Mouse (Mus musculus): ENCODE measurements around the gene Gab1.

Gab1 gene

GRCm38 (mm10) chr8:80845284-80845683 lies 35.0 kb downstream of the Gab1 start:
- no peak for DNase-seq (ENCODE audit: low spot score in 2 of 2)

GRCm38 (mm10) chr8:80843744-80844434 lies 36.4 kb downstream of the Gab1 start:
- DNase-seq (ENCODE audit: low spot score in 2 of 2): no peak

- no peak for DNase-seq (ENCODE audit: low spot score in 2 of 2)
Observed at GRCm38 (mm10) chr8:80842514-80842913, 37.8 kb downstream of the Gab1 start.

GRCm38 (mm10) chr8:80840090-80840489 lies 40.2 kb downstream of the Gab1 start:
- DNase-seq (ENCODE audit: low spot score in 2 of 2): no peak

- DNase-seq (ENCODE audit: low spot score in 2 of 2): no peak
Observed at GRCm38 (mm10) chr8:80838199-80838598, 42.1 kb downstream of the Gab1 start.

- no peak for DNase-seq (ENCODE audit: low spot score in 2 of 2)
Observed at GRCm38 (mm10) chr8:80835401-80835800, 44.9 kb downstream of the Gab1 start.

- DNase-seq (ENCODE audit: low spot score in 2 of 2): no peak
Observed at GRCm38 (mm10) chr8:80834443-80834842, 45.9 kb downstream of the Gab1 start.

GRCm38 (mm10) chr8:80832534-80832933 lies 47.8 kb downstream of the Gab1 start:
- no peak for DNase-seq (ENCODE audit: low spot score in 2 of 2)

GRCm38 (mm10) chr8:80831876-80832524 lies 48.3 kb downstream of the Gab1 start:
- no peak for DNase-seq (ENCODE audit: low spot score in 2 of 2)

GRCm38 (mm10) chr8:80830724-80831566 lies 49.4 kb downstream of the Gab1 start:
- DNase-seq (ENCODE audit: low spot score in 2 of 2): no peak

GRCm38 (mm10) chr8:80830141-80830540 lies 50.2 kb downstream of the Gab1 start:
- no peak for DNase-seq (ENCODE audit: low spot score in 2 of 2)

GRCm38 (mm10) chr8:80826996-80827395 lies 53.3 kb downstream of the Gab1 start:
- no peak for DNase-seq (ENCODE audit: low spot score in 2 of 2)

- DNase-seq (ENCODE audit: low spot score in 2 of 2): no peak
Observed at GRCm38 (mm10) chr8:80825136-80825535, 55.2 kb downstream of the Gab1 start.

GRCm38 (mm10) chr8:80824426-80824825 lies 55.9 kb downstream of the Gab1 start:
- no peak for DNase-seq (ENCODE audit: low spot score in 2 of 2)

- DNase-seq (ENCODE audit: low spot score in 2 of 2): no peak
Observed at GRCm38 (mm10) chr8:80823250-80823649, 57.1 kb downstream of the Gab1 start.

GRCm38 (mm10) chr8:80821367-80822225 lies 58.7 kb downstream of the Gab1 start:
- DNase-seq (ENCODE audit: low spot score in 2 of 2): no peak

- no peak for DNase-seq (ENCODE audit: low spot score in 2 of 2)
Observed at GRCm38 (mm10) chr8:80818978-80819377, 61.3 kb downstream of the Gab1 start.

- DNase-seq (ENCODE audit: low spot score in 2 of 2): no peak
Observed at GRCm38 (mm10) chr8:80817065-80817464, 63.3 kb downstream of the Gab1 start.

- no peak for DNase-seq (ENCODE audit: low spot score in 2 of 2)
Observed at GRCm38 (mm10) chr8:80815179-80815578, 65.1 kb downstream of the Gab1 start.

- no peak for DNase-seq (ENCODE audit: low spot score in 2 of 2)
Observed at GRCm38 (mm10) chr8:80814087-80814791, 66.1 kb downstream of the Gab1 start.

GRCm38 (mm10) chr8:80813439-80813838 lies 66.9 kb downstream of the Gab1 start:
- no peak for DNase-seq (ENCODE audit: low spot score in 2 of 2)

All from urinary bladder, postnatal 4 days (tissue).